Mouse (Mus musculus): ENCODE measurements around the gene Psmd2.

Gene Psmd2

GRCm38 (mm10) chr16:20701316-20701715 is 49.9 kb downstream of the Psmd2 start:
- DNase-seq (ENCODE audit: low read depth in 1 of 2, low spot score in 2 of 2): no peak

DNA sequence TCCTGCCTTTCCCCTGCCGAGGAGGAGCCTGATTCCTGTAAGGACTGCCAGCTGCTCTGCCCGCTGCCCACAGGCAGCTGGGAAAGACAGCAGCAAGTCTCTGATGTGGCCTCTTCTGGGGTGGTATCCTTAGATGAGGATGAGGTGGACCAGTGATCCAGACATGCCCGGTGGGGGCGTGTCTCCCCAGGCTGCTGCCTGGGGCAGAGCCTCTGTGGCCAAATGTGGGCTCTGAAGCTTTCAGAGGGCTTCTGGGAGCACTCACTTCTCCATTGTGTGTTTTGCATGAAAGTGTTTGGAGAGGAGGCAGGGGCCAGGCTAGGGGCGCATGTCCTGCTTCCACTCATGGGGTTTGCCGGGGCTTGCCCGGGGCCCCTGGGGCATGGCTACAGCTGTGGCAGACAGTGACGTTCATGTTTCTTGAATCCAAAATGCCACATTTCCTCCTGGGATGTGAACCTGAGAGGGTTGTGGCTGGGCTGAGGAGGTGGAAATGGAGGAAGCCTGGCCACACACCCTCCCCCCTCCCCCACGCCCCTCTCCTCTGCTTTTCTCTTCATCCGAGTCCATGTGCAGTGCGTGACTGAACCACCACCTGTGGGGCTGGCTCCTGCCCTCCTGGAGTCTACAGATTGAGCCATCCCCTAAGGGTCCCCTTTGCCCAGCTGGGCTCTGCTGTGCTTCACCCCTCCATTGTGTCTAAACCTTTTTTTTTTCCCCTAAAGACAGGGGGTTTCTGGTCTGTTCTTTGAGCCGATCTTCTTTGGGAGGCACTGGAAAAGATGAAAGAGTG is 50.5 kb downstream of the Psmd2 start:
- no peak for DNase-seq (ENCODE audit: low read depth in 1 of 2, low spot score in 2 of 2)

- no peak for DNase-seq (ENCODE audit: low read depth in 1 of 2, low spot score in 2 of 2)
Observed at GRCm38 (mm10) chr16:20702522-20702893, 51.1 kb downstream of the Psmd2 start.

DNA sequence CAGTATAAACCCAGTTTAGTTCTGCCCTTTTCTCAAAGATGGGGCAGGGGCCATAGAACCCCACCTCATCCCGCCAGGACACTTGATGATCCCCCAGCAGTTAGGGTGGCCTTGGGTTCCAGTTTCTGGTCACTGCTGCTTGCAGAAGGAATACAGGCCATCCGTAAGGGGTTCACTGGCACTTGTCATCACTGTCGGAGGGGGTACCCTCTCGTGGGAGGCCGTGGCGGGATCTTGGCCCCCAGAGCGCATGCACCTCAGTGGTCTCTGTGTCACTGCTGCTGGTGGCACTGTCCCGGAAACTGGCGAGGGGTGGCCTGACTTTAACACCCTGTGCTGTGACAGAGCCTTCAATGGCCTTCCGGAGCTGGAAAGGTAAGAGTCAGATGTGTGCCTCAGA is 51.6 kb downstream of the Psmd2 start:
- no peak for DNase-seq (ENCODE audit: low read depth in 1 of 2, low spot score in 2 of 2)

DNA sequence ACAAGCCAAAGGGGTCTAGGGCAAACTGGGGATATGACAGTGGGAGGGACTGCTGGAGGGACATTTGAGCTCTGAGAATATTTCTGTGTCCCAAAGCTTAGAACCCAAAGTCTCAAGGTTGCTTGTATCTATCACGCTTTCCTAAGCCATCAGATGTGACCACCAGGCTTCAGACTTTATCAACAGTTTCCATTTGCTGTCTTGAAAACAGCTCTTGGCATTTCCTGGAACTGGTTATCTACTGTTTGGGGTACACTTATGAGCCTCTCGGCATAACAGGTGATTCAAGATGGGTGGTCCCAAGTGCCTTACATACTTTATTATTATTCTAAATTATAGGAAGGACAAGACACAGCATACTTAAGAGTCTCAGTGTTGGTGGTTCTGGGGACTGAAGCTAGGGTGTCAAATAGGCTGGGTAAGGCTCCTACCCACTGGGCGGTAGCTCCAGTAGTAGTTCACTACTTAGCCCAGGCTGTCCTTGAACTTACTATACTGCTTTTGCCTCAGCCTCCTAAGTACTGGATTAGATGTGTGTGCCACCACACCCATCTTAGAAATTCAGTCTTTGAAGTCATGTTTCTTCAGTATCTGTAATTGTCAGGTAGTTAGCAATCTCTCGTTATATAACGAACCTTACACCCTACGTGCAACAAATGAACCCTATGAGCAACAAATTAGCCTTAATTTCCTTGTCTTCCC is 52.4 kb downstream of the Psmd2 start:
- no peak for DNase-seq (ENCODE audit: low read depth in 1 of 2, low spot score in 2 of 2)

DNA sequence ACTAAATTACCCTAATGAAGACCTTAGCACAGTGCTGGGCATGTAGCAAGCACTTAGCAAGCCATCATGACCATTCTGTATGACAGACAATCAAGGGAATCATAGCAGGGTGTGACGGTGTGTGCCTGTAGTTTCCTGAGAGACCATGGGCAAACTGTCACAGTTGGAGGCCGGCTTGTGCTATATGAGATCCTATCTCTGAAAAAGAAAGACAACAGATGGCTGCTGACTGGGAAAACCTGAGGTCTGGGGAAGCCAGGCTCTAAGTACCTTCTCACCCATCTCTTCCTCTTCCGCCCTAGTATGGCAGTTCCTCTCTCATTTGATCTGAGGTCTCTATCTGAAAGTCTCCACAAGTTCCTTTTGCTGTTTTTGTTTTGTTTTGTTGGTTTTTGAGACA is 54.3 kb downstream of the Psmd2 start:
- DNase-seq (ENCODE audit: low read depth in 1 of 2, low spot score in 2 of 2): no peak

DNA sequence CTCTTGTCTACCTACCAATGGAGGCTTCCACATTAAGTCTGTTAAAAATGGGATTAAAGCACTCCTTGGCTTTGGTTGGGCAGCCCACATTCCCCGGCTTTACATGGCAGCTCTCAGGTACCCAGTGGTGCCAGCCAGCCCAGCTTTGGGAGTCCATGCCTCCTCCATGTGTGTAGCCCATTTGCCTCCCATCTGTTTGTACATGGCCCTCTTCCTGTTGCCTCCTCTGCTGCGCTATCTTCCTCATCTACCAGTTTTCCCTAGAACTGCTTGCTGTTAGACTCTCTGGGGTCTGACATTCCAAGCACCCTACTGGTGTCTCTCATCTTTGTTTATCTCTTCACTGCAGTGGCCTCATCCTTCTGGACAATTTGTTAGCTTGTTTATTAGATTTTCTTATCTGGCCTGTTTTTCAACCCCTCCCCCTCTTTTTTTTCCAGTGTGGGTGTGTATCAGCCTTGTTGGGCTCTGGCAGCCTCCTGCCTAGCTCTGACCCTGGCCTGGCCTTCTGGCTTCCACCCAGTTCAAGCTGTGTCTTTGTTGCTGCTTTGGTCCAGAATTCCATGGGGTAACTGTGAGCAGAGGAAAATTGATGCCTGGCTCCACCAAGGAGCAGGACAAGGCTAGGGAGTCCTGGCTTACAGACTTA is 55.1 kb downstream of the Psmd2 start:
- DNase-seq (ENCODE audit: low read depth in 1 of 2, low spot score in 2 of 2): no peak

DNA sequence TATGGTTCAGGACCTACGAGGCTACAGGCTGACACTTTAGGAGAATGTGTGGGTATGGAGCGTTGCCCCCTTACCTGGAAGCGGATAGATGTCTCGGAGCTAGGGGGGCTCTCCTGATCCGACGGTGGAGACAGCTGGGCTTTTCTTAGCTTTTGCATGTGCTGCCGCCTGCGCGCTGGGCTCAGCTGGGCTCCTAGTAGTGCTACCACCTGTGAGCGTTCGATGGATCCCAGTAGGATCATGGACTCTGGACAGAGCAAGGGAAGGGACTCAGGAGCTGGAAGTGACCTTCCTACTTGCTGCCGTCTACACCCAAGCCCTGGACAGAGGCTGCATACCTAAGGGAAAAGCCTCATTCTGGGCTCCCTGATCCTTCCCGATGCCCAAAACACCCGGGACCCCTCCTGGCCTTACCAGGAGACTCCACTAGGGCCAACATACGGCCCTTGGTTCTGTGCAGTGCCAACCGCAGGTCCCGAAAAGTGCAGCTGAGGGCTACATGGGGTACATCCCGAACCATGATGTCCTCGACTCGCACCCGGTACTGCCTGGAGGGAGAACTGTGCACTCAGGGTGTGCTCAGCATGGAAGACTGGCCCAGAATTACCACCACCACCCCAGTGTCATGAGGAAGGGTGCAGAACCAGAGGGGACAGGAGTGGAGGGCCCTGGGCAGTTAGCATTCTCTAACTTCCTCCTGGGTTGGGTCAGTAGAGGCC is 56.9 kb downstream of the Psmd2 start:
- DNase-seq (ENCODE audit: low read depth in 1 of 2, low spot score in 2 of 2): no peak

GRCm38 (mm10) chr16:20708939-20709734 is 57.7 kb downstream of the Psmd2 start:
- no peak for DNase-seq (ENCODE audit: low read depth in 1 of 2, low spot score in 2 of 2)

DNA sequence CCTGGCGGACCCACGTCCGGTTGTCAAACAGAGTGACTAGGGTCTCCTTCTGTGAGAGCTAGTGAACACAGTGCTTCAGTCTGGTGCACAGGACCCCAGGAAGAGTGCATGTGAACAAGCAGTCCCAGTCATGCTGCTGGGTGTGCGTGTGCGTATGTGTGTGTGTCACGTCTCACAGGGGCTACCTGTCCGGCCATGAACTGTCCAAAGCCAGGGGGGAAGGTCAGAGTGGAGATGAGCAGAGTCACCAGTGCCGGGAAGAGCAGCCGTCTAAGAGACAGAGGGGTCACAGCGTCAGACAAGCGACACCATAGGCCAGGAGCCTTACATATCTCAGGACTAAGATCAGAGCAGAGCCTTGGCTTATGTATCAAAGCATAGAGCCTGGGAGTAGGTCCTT is 58.9 kb downstream of the Psmd2 start:
- DNase-seq (ENCODE audit: low read depth in 1 of 2, low spot score in 2 of 2): no peak

DNA sequence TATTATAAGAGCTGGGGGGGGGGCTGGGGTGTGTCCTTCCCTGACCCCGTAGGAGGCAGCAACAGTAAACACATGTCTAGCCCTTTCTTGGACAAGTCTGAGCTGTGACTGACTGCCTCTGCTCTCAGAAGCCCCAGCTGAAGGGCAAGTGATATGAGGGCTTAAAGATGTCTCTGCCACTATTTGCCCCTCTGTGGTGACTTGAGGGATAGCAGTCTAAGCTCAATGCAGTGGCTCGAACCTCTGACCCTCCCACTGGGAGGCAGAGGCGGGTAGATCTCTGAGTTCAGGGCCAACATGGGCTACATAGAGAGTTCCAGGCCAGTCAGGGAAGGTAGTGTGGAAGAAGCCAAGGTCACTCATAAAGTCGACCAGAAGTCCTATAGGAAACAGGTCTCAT is 59.4 kb downstream of the Psmd2 start:
- DNase-seq (ENCODE audit: low read depth in 1 of 2, low spot score in 2 of 2): no peak

GRCm38 (mm10) chr16:20712190-20712589 is 60.7 kb downstream of the Psmd2 start:
- no peak for DNase-seq (ENCODE audit: low read depth in 1 of 2, low spot score in 2 of 2)

DNA sequence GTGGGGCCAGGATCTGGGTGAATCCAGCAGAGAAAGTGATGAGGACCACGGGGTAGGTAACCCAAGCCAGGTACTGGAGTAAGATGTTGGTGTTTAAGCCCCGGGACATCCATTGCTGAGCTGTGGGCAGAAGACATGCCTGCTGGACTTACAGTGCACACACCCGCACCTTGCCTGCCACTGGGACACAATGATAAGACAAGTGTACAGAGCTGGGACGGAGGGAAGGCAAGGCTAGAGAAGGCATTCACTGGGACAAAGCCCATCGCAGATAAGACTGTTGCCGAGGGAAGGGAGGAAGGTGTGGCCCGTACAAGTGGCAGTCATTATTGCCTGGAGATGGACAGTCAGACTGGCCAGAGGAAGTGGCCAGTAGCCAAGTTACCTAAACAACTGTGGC is 61.4 kb downstream of the Psmd2 start:
- no peak for DNase-seq (ENCODE audit: low read depth in 1 of 2, low spot score in 2 of 2)

Measured in monocyte, adult 2 months (primary cell).